Mouse (Mus musculus): ENCODE results near the gene Pgm2. TPM values are rescaled to one million over a fixed set of nuclear protein-coding genes. Genes with fewer than 3 reads are reported as not detected.
A peak's percentile ranks its signal among the peaks of the same experiment; 100 is the strongest.

Pgm2 gene
- polyA plus RNA-seq, 1 experiment from 2014 or later = 27.8 TPM

DNA sequence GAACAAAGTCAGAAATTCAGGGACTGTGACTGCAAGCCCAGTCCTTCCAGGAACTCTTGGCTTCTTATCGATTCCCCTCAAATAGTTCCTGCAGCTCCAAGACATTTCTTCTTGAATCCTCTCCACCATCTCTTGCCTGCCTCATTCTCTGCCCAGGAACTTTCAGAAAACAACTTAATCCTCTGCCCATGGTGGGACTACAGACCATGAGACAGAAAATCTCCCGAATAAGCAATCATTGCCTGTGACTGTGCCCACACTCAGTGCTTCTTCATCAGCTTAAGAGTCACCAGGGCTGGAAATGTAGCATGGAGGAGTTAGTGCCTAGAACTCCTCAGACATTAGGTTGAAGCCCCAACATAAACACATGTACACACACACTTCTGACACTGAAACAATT lies 25.2 kb upstream of the Pgm2 start:
- 86% methylated on average over 2 of the region's 2 CpGs for WGBS
- Histone ChIP-seq H3K4me2 (replicated peaks; ENCODE audit: low read depth, low read length) (no peak overlapping the region), H3K9ac (ENCODE audit: low read depth, low read length) (no peak overlapping the region), H3K27me3 (ENCODE audit: control insufficient read depth, insufficient read depth, low read length) (no peaks in the 10 kb centered on the region), H3K36me3 (ENCODE audit: control insufficient read depth, insufficient read depth, low read length) (no peaks in the 10 kb centered on the region), H3K4me1 (replicated peaks; ENCODE audit: control insufficient read depth, insufficient read depth, low read length) (no peaks in the 10 kb centered on the region), H3K27ac (ENCODE audit: low read depth, low read length) (no peak overlapping the region), H3K4me3 (ENCODE audit: low read depth, low read length) (no peak overlapping the region), H3K9me3 (ENCODE audit: control insufficient read depth, low read length) (no peaks in the 10 kb centered on the region)
- no peak for DNase-seq (ENCODE audit: low spot score)
- no peak for ATAC-seq (ENCODE audit: low FRiP score)

DNA sequence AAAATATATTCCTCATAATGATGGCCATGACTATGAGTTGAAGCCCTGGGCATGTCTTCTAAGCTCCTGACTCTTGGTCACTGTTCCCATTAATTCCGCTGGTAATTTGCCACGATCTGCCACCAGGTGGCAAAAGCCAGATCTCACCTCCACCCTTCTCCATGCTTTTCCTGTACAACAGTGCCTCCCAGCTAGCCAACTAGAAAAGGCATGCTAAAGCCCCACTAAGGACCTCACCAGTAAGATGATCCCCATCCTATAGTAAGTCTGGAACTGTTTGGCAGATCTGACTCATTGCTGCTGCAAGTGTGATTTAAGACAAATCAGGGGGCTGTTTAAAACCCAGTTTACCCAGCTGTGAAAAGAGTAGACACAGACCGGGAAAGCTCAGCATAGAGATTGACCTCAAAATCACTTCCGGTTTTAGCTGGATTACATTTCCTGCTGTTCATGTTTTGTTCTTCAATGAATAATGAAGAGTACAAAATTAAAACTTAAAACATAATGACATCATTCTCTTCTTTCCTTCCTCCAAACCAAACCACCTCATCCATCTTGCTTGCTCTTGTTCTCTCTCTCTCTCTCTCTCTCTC lies 22.6 kb upstream of the Pgm2 start:
- DNase-seq (ENCODE audit: low spot score) = peak; percentile 68
- Histone ChIP-seq H3K9me3 (ENCODE audit: control insufficient read depth, low read length) (no peaks in the 10 kb centered on the region), H3K4me3 (ENCODE audit: low read depth, low read length) (no peak overlapping the region), H3K27me3 (ENCODE audit: control insufficient read depth, insufficient read depth, low read length) (no peaks in the 10 kb centered on the region), H3K9ac (ENCODE audit: low read depth, low read length) (no peak overlapping the region), H3K36me3 (ENCODE audit: control insufficient read depth, insufficient read depth, low read length) (no peaks in the 10 kb centered on the region), H3K4me1 (replicated peaks; ENCODE audit: control insufficient read depth, insufficient read depth, low read length) (no peaks in the 10 kb centered on the region), H3K4me2 (replicated peaks; ENCODE audit: low read depth, low read length) (no peak overlapping the region), H3K27ac (ENCODE audit: low read depth, low read length) (no peak overlapping the region)
- WGBS = 37% methylated on average over 4 of the region's 4 CpGs
- ATAC-seq (ENCODE audit: low FRiP score) = 0 out of 2 replicates have a peak, but pooled peaks have one; percentile 71

DNA sequence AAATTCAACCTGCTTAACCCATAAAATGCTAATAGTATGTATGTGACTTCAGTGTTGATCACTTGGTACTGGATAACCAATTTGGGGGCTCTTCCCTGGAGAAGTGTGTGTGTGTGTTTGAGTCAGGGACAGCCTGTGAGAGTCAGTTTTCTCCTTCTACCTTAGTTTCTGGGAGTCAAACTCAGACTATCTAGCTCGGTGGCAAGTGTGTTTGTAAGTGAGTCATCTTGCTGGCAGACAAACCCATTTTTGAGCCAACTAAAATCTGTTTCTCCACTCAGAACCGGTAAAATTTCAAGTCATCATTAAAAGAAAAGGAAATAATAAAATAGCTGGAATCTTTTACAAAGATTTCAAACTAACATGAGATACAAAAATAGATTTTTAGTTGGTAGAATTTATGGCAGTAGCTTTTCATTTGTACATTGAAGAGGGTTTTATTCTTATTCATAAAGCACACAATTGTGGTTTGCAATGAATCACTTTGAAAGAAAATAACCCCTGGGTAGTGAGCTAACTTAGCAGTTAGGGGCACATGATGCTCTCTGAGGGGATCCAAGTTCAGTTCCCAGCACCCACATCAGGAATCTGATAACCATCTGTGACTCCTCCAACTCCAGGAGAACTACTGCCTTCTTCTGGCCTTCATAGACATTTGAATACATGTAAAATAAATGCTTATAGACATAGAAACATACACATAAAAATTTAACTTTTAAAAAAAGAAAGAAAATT lies 21.8 kb upstream of the Pgm2 start:
- DNase-seq (ENCODE audit: low spot score) = no peak
- no peak overlapping the region for H3K9ac ChIP-seq (ENCODE audit: low read depth, low read length)
- H3K4me1 ChIP-seq (replicated peaks; ENCODE audit: control insufficient read depth, insufficient read depth, low read length) = no peaks in the 10 kb centered on the region
- no peak overlapping the region for H3K4me2 ChIP-seq (replicated peaks; ENCODE audit: low read depth, low read length)
- no peaks in the 10 kb centered on the region for H3K36me3 ChIP-seq (ENCODE audit: control insufficient read depth, insufficient read depth, low read length)
- no peaks in the 10 kb centered on the region for H3K9me3 ChIP-seq (ENCODE audit: control insufficient read depth, low read length)
- H3K4me3 ChIP-seq (ENCODE audit: low read depth, low read length) = no peak overlapping the region
- ATAC-seq (ENCODE audit: low FRiP score) = no peak
- WGBS = 80% methylated on average over 2 of the region's 2 CpGs
- H3K27ac ChIP-seq (ENCODE audit: low read depth, low read length) = no peak overlapping the region
- no peaks in the 10 kb centered on the region for H3K27me3 ChIP-seq (ENCODE audit: control insufficient read depth, insufficient read depth, low read length)

DNA sequence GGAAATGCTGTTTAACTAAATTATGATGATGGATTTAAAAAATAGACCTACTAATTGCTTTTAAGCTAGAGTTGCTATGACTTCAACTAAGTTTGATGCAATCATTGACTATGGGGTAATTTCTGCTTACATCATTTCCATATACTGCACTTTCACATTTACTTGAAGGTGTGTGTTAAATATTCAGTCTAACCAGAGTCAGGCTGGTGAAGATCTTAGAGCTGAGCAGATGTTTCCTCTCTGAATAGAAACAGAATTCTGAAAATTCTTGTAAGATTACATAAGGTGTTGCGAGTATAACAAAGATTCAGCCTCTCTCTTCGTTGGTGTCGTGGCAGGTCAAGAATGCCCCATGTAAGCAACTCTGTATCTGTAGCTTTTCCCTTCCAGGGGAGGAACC lies 18.3 kb upstream of the Pgm2 start:
- DNase-seq (ENCODE audit: low spot score) (no peak), ATAC-seq (ENCODE audit: low FRiP score) (no peak)
- Histone ChIP-seq H3K4me2 (replicated peaks; ENCODE audit: low read depth, low read length) (no peak overlapping the region), H3K27me3 (ENCODE audit: control insufficient read depth, insufficient read depth, low read length) (no peaks in the 10 kb centered on the region), H3K4me3 (ENCODE audit: low read depth, low read length) (no peak overlapping the region), H3K4me1 (replicated peaks; ENCODE audit: control insufficient read depth, insufficient read depth, low read length) (no peaks in the 10 kb centered on the region), H3K27ac (ENCODE audit: low read depth, low read length) (no peak overlapping the region), H3K36me3 (ENCODE audit: control insufficient read depth, insufficient read depth, low read length) (no peaks in the 10 kb centered on the region), H3K9me3 (ENCODE audit: control insufficient read depth, low read length) (no peaks in the 10 kb centered on the region), H3K9ac (ENCODE audit: low read depth, low read length) (no peak overlapping the region)
- WGBS = 91% methylated on average over 3 of the region's 3 CpGs

DNA sequence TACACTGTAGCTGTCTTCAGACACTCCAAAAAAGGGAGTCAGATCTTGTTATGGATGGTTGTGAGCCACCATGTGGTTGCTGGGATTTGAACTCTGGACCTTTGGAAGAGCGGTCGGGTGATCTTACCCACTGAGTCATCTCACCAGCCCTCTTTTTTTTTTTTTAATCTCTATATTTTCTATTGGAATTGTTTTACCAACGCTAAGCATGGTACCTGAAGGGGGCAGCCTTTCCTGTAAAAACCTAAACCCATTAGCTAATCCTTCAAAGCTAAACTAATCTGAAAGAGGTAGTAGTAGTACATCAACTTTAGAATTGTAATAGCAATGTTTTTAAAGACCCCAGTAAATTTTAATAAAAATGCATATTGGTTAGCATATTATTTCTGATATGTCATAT lies 17.2 kb upstream of the Pgm2 start:
- 47% methylated on average over 3 of the region's 3 CpGs for WGBS
- Histone ChIP-seq H3K27me3 (ENCODE audit: control insufficient read depth, insufficient read depth, low read length) (no peaks in the 10 kb centered on the region), H3K36me3 (ENCODE audit: control insufficient read depth, insufficient read depth, low read length) (no peaks in the 10 kb centered on the region), H3K9me3 (ENCODE audit: control insufficient read depth, low read length) (no peaks in the 10 kb centered on the region), H3K4me2 (replicated peaks; ENCODE audit: low read depth, low read length) (no peak overlapping the region), H3K4me1 (replicated peaks; ENCODE audit: control insufficient read depth, insufficient read depth, low read length) (no peaks in the 10 kb centered on the region), H3K9ac (ENCODE audit: low read depth, low read length) (no peak overlapping the region), H3K4me3 (ENCODE audit: low read depth, low read length) (no peak overlapping the region), H3K27ac (ENCODE audit: low read depth, low read length) (no peak overlapping the region)
- DNase-seq (ENCODE audit: low spot score) (no peak), ATAC-seq (ENCODE audit: low FRiP score) (no peak)

DNA sequence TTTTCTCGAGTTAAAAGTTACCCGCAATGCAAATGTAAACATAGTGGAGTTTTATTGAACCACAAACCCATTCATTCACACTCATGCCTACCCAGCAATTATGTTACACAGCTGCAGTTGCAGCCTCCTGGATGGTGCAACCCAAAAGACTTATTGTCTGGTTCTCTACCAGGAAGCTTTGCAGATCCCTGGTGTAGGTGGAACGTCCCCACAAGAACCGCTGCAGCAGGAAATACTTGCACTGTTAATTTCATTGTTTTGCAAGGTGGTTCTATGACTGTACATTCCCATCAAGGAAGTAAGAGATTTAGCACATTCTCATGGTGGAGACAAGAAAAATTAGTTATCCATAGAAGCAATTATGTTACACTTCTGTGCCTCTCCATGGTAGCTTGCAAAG lies 15.4 kb upstream of the Pgm2 start:
- DNase-seq (ENCODE audit: low spot score) (no peak), ATAC-seq (ENCODE audit: low FRiP score) (no peak)
- WGBS = 87% methylated on average over 4 of the region's 4 CpGs
- Histone ChIP-seq H3K4me3 (ENCODE audit: low read depth, low read length) (no peak overlapping the region), H3K27me3 (ENCODE audit: control insufficient read depth, insufficient read depth, low read length) (no peaks in the 10 kb centered on the region), H3K9me3 (ENCODE audit: control insufficient read depth, low read length) (no peaks in the 10 kb centered on the region), H3K9ac (ENCODE audit: low read depth, low read length) (no peak overlapping the region), H3K36me3 (ENCODE audit: control insufficient read depth, insufficient read depth, low read length) (no peaks in the 10 kb centered on the region), H3K4me1 (replicated peaks; ENCODE audit: control insufficient read depth, insufficient read depth, low read length) (no peaks in the 10 kb centered on the region), H3K4me2 (replicated peaks; ENCODE audit: low read depth, low read length) (no peak overlapping the region), H3K27ac (ENCODE audit: low read depth, low read length) (no peak overlapping the region)

DNA sequence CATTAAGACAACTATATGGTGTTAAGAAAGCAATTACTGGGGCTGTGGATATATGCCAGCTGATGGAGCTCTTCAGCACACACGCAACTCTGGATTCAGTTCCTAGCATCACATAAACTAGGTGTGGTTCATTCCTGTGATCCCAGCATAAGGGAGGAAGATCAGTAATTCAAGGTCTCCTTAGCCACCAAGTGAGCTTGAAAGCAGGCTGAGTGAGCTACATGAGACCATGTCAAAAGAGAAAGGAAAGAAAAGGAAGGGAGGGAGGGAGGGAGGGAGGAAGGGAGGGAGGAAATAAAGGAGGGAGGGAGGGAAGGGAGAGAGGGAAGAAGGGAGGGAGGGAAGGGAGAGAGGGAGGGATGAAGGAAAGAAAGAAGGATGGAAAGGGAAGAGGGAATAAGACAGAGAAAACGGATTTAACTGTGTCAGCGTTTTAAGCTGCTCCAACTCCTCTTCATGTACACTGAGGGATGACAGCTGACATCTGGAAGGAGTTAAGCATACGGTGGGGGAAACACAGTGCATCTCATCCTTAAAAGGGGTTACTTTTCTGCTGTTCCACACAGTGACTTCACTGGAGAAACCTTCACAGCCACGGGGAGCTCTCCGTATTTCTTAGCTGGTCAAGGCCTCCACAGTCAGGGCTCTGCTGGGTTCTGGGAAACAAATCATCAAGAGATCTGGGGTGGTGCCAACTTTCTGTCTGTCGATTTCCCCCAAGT lies 13.8 kb upstream of the Pgm2 start:
- Histone ChIP-seq H3K4me3 (ENCODE audit: low read depth, low read length) (no peak overlapping the region), H3K9ac (ENCODE audit: low read depth, low read length) (no peak overlapping the region), H3K9me3 (ENCODE audit: control insufficient read depth, low read length) (no peaks in the 10 kb centered on the region), H3K4me1 (replicated peaks; ENCODE audit: control insufficient read depth, insufficient read depth, low read length) (no peaks in the 10 kb centered on the region), H3K27me3 (ENCODE audit: control insufficient read depth, insufficient read depth, low read length) (no peaks in the 10 kb centered on the region), H3K27ac (ENCODE audit: low read depth, low read length) (no peak overlapping the region), H3K4me2 (replicated peaks; ENCODE audit: low read depth, low read length) (no peak overlapping the region), H3K36me3 (ENCODE audit: control insufficient read depth, insufficient read depth, low read length) (no peaks in the 10 kb centered on the region)
- ATAC-seq (ENCODE audit: low FRiP score) = no peak
- DNase-seq (ENCODE audit: low spot score) = peak; percentile 9
- WGBS = 67% methylated on average over 7 of the region's 7 CpGs

DNA sequence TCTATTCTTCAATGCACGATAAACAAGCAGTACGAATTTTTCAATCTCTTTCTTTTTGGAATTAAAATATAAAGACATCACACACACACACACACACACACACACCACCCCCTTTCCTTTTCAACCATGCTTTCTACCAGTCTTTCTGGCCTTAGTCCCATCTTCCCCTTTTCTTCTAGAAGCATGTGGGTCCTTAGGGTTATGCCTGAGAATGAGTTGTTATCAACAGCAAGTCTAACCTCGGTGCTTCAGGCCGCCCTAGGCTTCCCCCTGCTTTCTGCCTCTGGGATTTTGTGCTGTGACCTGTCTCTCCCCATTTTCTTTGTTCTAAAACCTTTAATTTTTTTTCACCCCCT lies 13.3 kb upstream of the Pgm2 start:
- no peaks in the 10 kb centered on the region for H3K36me3 ChIP-seq (ENCODE audit: control insufficient read depth, insufficient read depth, low read length)
- H3K4me2 ChIP-seq (replicated peaks; ENCODE audit: low read depth, low read length) = no peak overlapping the region
- no peak overlapping the region for H3K9ac ChIP-seq (ENCODE audit: low read depth, low read length)
- no peaks in the 10 kb centered on the region for H3K27me3 ChIP-seq (ENCODE audit: control insufficient read depth, insufficient read depth, low read length)
- no peak for DNase-seq (ENCODE audit: low spot score)
- ATAC-seq (ENCODE audit: low FRiP score) = no peak
- no peaks in the 10 kb centered on the region for H3K9me3 ChIP-seq (ENCODE audit: control insufficient read depth, low read length)
- 86% methylated on average over 4 of the region's 4 CpGs for WGBS
- no peaks in the 10 kb centered on the region for H3K4me1 ChIP-seq (replicated peaks; ENCODE audit: control insufficient read depth, insufficient read depth, low read length)
- H3K27ac ChIP-seq (ENCODE audit: low read depth, low read length) = no peak overlapping the region
- no peak overlapping the region for H3K4me3 ChIP-seq (ENCODE audit: low read depth, low read length)

Data from hindbrain, embryonic 11.5 days (tissue).